Mouse (Mus musculus) thymus, postnatal 10 days (tissue): ENCODE data around the gene Cercam.
A peak's percentile ranks its signal among the peaks of the same experiment; 100 is the strongest.
"Not testable (repeated sequence)": the region's sequence is repeated elsewhere in the genome, so short reads cannot be mapped to it uniquely, and the experiment has no call there.

Source experiments
- DNase-seq, 2 experiments: peaks; one replicate each; pipeline ENCODE4 v3.0.0; 2021; ENCODE audit warnings: low spot score in 2 of 2

The Cercam gene

GRCm38 (mm10) chr2:29855585-29856210, 13.3 kb upstream of the Cercam start:
- DNase-seq, result no peak

- DNase-seq, result no peak
These were observed 12.3 kb upstream of the Cercam start for GRCm38 (mm10) chr2:29856451-29857260.

- no peak for DNase-seq
These were observed 11.6 kb upstream of the Cercam start for GRCm38 (mm10) chr2:29857341-29857740.

GRCm38 (mm10) chr2:29857967-29858366, 11.0 kb upstream of the Cercam start:
- no peak for DNase-seq

GRCm38 (mm10) chr2:29858748-29859473, 10.1 kb upstream of the Cercam start:
- DNase-seq, result peak; percentile 29 to 62

GRCm38 (mm10) chr2:29865125-29865524, 3.8 kb upstream of the Cercam start:
- DNase-seq, result no peak

GRCm38 (mm10) chr2:29869646-29870451, 885 bp downstream of the Cercam start:
- DNase-seq, result peak; percentile 17 to 22

GRCm38 (mm10) chr2:29872581-29873295, 3.8 kb downstream of the Cercam start:
- DNase-seq, result no peak

- no peak for DNase-seq
These were observed 4.8 kb downstream of the Cercam start for GRCm38 (mm10) chr2:29873801-29874200.

GRCm38 (mm10) chr2:29878061-29878460, 9.1 kb downstream of the Cercam start:
- no peak for DNase-seq

- no peak for DNase-seq
These were observed 10.2 kb downstream of the Cercam start for GRCm38 (mm10) chr2:29879191-29879590.

GRCm38 (mm10) chr2:29879964-29880830, 11.2 kb downstream of the Cercam start:
- DNase-seq, result no peak

- not testable (repeated sequence) for DNase-seq
These were observed 17.8 kb downstream of the Cercam start for GRCm38 (mm10) chr2:29886659-29887292.

- DNase-seq, result peak; percentile 99 to 100
These were observed 20.3 kb downstream of the Cercam start, which contains the start of gene Odf2 for GRCm38 (mm10) chr2:29889066-29889944. TSS of gene Odf2 (plus strand) at chr2:29889221.

- peak; percentile 53 to 55 for DNase-seq
These were observed 21.2 kb downstream of the Cercam start for GRCm38 (mm10) chr2:29889991-29890833.

- no peak for DNase-seq
These were observed 22.8 kb downstream of the Cercam start for GRCm38 (mm10) chr2:29891773-29892172.

- DNase-seq, result no peak
These were observed 27.1 kb downstream of the Cercam start for GRCm38 (mm10) chr2:29896071-29896470.
